Mouse (Mus musculus) lung, adult 2 months (tissue): ENCODE results near the gene Adam19.

Source experiments
- CTCF ChIP-seq: fragments of 200-500 bp; IDR thresholded peaks from 2 replicates; pipeline ENCODE4 v1.5.1; 2011; ENCODE audit warnings: mild to moderate bottlenecking, low read length, control low read depth; ENCODE audit not compliant: insufficient read depth
- POLR2A ChIP-seq: fragments of 200-500 bp; IDR thresholded peaks from 2 replicates; pipeline ENCODE4 v1.6.1; 2011; ENCODE audit warnings: low read depth, mild to moderate bottlenecking, control low read depth, low read length, borderline replicate concordance; ENCODE audit errors: extremely low read depth

DNA sequence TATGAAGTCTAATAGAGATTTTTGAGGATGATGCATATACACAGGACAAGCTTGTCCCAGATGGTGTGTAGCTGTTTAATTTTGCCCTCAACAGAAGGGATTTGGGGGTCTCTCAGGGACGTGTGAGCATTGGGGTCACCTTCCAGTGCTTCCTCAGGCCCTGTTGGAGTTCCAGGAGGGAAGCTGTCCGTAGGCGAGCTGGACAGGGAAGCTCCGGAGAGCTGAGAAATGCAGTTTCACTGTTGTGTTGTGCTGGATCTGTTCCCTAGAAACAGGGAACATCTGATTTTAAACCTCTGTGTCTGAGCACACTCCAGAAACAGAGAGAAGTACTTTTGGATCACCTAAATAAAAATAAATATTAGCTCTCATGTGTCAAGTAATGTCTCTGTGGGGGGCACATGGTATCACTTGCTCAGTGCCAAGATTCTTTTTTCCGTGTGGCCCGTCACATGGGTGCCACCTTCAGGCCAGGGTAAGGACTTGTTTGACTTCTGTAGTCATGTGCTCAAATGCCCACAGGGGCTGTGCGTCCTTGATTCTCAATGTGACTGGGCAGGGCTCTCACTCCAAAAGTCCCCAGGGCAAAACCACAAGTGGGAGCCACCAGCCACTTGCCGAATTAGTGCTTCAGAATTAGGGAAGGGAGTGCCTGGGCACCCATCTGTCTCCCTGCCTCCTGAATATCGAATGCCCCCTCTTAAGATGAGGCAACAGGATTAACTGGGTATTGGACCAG is 7.4 kb downstream of the Adam19 start:
- TF ChIP-seq CTCF (peak; percentile 58), POLR2A (no peak)
